19 mouse cellular contexts compared by ENCODE assay signal in the genomic region with DNA sequence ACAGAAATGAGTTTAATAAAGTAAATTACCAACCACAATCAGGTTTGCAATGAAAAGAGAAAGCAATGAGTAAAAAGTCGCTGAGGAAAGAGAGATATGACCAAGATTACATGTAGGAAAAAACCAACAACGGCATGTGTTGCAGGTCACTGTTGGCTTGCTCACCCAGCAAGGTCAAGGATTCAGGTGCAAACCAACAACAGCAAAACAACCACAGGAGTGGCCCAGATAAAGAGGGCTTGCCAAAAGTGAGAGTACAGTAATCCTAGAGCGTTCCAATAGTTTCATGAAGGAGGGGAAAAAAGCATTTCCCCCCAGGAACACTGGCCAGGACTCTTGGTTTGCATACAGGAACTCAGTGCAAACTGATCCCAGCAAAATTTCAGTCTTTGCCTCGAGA. TPM values are rescaled to one million over a fixed set of nuclear protein-coding genes. Genes with fewer than 3 reads are reported as not detected.
DNase-seq lines count a peak whose midpoint lies in the region; ATAC-seq and TF ChIP-seq lines count a peak whose summit lies in the region.
"Had no signal": no experiment of that assay in that cellular context is flagged by ENCODE, and none has a peak within 500 bp of the region (broad histone marks: within the 10 kb centered on the region; RNA-seq: fewer than 3 reads in every experiment).

No protein-coding gene starts in this region.

- no peak for TF ChIP-seq CTCF in G1E (IDR thresholded peaks at IDR 0.05; ENCODE audit: low read depth, low read length)

- no peak for TF ChIP-seq POLR2A in limb, embryonic 14.5 days (IDR thresholded peaks at IDR 0.05; ENCODE audit: borderline replicate concordance, extremely low read depth, insufficient read depth, insufficient read length)

- no peak overlapping the region for H3K4me3 ChIP-seq in limb, embryonic 14.5 days (replicated peaks; ENCODE audit: low read length)
- no peak overlapping the region for H3K4me3 ChIP-seq in limb, embryonic 10.5 days
- peak overlapping the region; percentile 37; the same call in 1 of the 2 replicates for H3K4me3 ChIP-seq in G1E (ENCODE audit: low read depth, low read length)
- H3K4me3 ChIP-seq: gastrocnemius, adult 2 months; hindbrain, embryonic 12.5 days; hindbrain, embryonic 15.5 days had no signal

- H3K9ac ChIP-seq in limb, embryonic 14.5 days (ENCODE audit: low read depth, low read length, severe bottlenecking) = no peak overlapping the region
- H3K9ac ChIP-seq: forebrain, postnatal 0 days; hindbrain, embryonic 12.5 days; hindbrain, embryonic 15.5 days had no signal

- DNase-seq in kidney, adult 18-20 months = peak; percentile 22
- no peak for DNase-seq in kidney, postnatal 10 days
- DNase-seq in limb, embryonic 14.5 days (ENCODE audit: low spot score) = no peak
- DNase-seq in limb, embryonic 10.5 days (ENCODE audit: low spot score) = no peak
- DNase-seq in G1E (ENCODE audit: low spot score) = no peak
- DNase-seq in right cerebral cortex, postnatal 4 days = no peak
- DNase-seq: adrenal gland, postnatal 14 days; cerebellum, adult 18-20 months; cerebellum, adult 9-10 months; cerebellum, postnatal 14 days; forebrain, postnatal 0 days; gastrocnemius, adult 2 months; gastrocnemius, postnatal 14 days; heart, adult 11 months had no signal

- 72% methylated on average over 4 of the region's 4 CpGs for WGBS in limb, embryonic 14.5 days
- WGBS in limb, embryonic 10.5 days = 83% methylated on average over 4 of the region's 4 CpGs

- 0 out of 2 replicates have a peak overlapping the region, but pooled peaks have one; percentile 8 for H3K27ac ChIP-seq in limb, embryonic 14.5 days (replicated peaks; ENCODE audit: low read depth, low read length)
- no peak overlapping the region for H3K27ac ChIP-seq in limb, embryonic 10.5 days
- H3K27ac ChIP-seq: gastrocnemius, adult 2 months; hindbrain, embryonic 12.5 days; hindbrain, embryonic 15.5 days had no signal

- H3K27me3 ChIP-seq in limb, embryonic 14.5 days (ENCODE audit: control insufficient read depth, insufficient read depth, low read length) = no peaks in the 10 kb centered on the region
- H3K27me3 ChIP-seq in limb, embryonic 10.5 days (ENCODE audit: low read depth, poor library complexity, severe bottlenecking) = no peaks in the 10 kb centered on the region
- no peaks in the 10 kb centered on the region for H3K27me3 ChIP-seq in G1E (ENCODE audit: insufficient read depth, low read length)
- H3K27me3 ChIP-seq: hindbrain, embryonic 12.5 days; hindbrain, embryonic 15.5 days; Patski had no signal

- no peaks in the 10 kb centered on the region for H3K36me3 ChIP-seq in limb, embryonic 14.5 days (ENCODE audit: control insufficient read depth, insufficient read depth, low read length)
- no peaks in the 10 kb centered on the region for H3K36me3 ChIP-seq in limb, embryonic 10.5 days
- H3K36me3 ChIP-seq in G1E (replicated peaks) = no peaks in the 10 kb centered on the region
- H3K36me3 ChIP-seq: hindbrain, embryonic 12.5 days; hindbrain, embryonic 15.5 days had no signal

- no peaks in the 10 kb centered on the region for H3K9me3 ChIP-seq in limb, embryonic 14.5 days (ENCODE audit: control insufficient read depth, low read length)
- H3K9me3 ChIP-seq in limb, embryonic 10.5 days (replicated peaks) = no peaks in the 10 kb centered on the region
- peaks cover 16% of the 10 kb centered on the region for H3K9me3 ChIP-seq in G1E (replicated peaks)
- H3K9me3 ChIP-seq: hindbrain, embryonic 12.5 days; hindbrain, embryonic 15.5 days had no signal

- H3K4me2 ChIP-seq in limb, embryonic 14.5 days (replicated peaks; ENCODE audit: low read depth, low read length, severe bottlenecking) = no peak overlapping the region
- H3K4me2 ChIP-seq: heart, embryonic 11.5 days; hindbrain, embryonic 12.5 days; hindbrain, embryonic 15.5 days had no signal

- H3K4me1 ChIP-seq in limb, embryonic 14.5 days (ENCODE audit: control insufficient read depth, insufficient read depth, low read length) = no peaks in the 10 kb centered on the region
- H3K4me1 ChIP-seq in limb, embryonic 10.5 days = no peaks in the 10 kb centered on the region
- peaks cover 71% of the 10 kb centered on the region for H3K4me1 ChIP-seq in G1E (ENCODE audit: insufficient read depth, low read depth, low read length)
- H3K4me1 ChIP-seq: hindbrain, embryonic 12.5 days; hindbrain, embryonic 15.5 days had no signal

- no peak for ATAC-seq in limb, embryonic 14.5 days (ENCODE audit: low FRiP score, low read depth)
- no peak for ATAC-seq in G1E (ENCODE audit: extremely low read depth, insufficient number of reproducible peaks, low FRiP score, poor library complexity, severe bottlenecking)
- ATAC-seq: forebrain, embryonic 14.5 days; forebrain, postnatal 0 days; Patski had no signal

RNA-seq across cellular contexts. Expression of gene Rnf130, which starts 28.7 kb away (rescaled TPM):
- polyA plus RNA-seq in limb, embryonic 14.5 days (2012; rRNA removed) = 56.7 and 57.0 TPM in 2 replicates
- polyA plus RNA-seq in limb, embryonic 14.5 days (2014; fragmentation: Nextera tagmentation; extraction: Ambion mirVana) = 90.3 and 105 TPM in 2 replicates
- polyA plus RNA-seq in limb, embryonic 10.5 days (2016; fragmentation: Nextera tagmentation; extraction: Ambion mirVana) = 55.8 and 62.5 TPM in 2 replicates
- total RNA-seq in G1E (2014; fragmentation: Nextera tagmentation) = 195 and 199 TPM in 2 replicates
- 225 and 240 TPM in 2 replicates for total RNA-seq in G1E (2017)
- polyA plus RNA-seq in G1E (2012) = 80.8 and 103 TPM in 2 replicates
